ENCODE assay signal across 8 mouse cellular contexts in the genomic region with DNA sequence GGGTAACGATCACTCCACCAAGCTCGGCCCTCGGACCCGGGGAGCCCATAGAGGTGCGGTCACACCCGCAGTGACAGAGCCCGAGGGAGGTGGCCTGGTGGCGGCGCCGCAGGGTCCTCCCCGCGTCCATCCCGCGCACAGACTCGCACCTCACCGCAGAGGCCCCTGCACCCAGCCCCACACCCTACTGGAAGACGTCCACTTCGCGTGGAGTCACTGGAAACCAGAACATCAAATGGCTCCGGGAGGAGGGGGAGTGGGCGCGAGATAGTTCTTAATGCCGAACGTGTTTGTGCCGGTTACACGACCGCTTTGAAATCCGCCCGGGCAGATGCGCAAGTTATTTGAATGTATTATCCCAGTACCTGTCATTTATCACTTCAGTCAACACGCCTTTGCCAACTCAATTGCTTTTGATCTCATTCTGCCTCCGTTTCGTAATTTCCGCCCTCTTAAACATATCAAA. TPM values are rescaled to one million over a fixed set of nuclear protein-coding genes. Genes with fewer than 3 reads are reported as not detected.
DNase-seq lines count a peak whose midpoint lies in the region; ATAC-seq and TF ChIP-seq lines count a peak whose summit lies in the region.

No protein-coding gene starts in this region.

- no peaks in the 10 kb centered on the region for H3K27me3 ChIP-seq in forebrain, embryonic 14.5 days (replicated peaks; ENCODE audit: control insufficient read depth, insufficient read depth, low read length)
- H3K27me3 ChIP-seq in lung, embryonic 15.5 days, result no peaks in the 10 kb centered on the region

- peak overlapping the region; percentile 70 for H3K9ac ChIP-seq in forebrain, embryonic 14.5 days (ENCODE audit: low read length)
- H3K9ac ChIP-seq in lung, embryonic 15.5 days, result peak overlapping the region; percentile 78

- H3K4me1 ChIP-seq in bone marrow, adult 2 months (ENCODE audit: control insufficient read depth, insufficient read depth, low read length), result no peaks in the 10 kb centered on the region; the same call in 1 of the 2 replicates
- H3K4me1 ChIP-seq in forebrain, embryonic 14.5 days (ENCODE audit: control insufficient read depth, insufficient read depth, low read length), result no peaks in the 10 kb centered on the region; the same call in 1 of the 2 replicates
- peaks cover 27% of the 10 kb centered on the region for H3K4me1 ChIP-seq in lung, embryonic 15.5 days
- peaks cover 5% of the 10 kb centered on the region; the same call in 1 of the 2 replicates for H3K4me1 ChIP-seq in olfactory bulb, adult 2 months (ENCODE audit: control insufficient read depth, insufficient read depth, low read length)

- no peaks in the 10 kb centered on the region for H3K36me3 ChIP-seq in forebrain, embryonic 14.5 days (ENCODE audit: control insufficient read depth, insufficient read depth, low read length)
- 0 out of 2 replicates have a peak, but pooled peaks cover 7% of the 10 kb centered on the region for H3K36me3 ChIP-seq in lung, embryonic 15.5 days

- peak overlapping the region; percentile 86 for H3K27ac ChIP-seq in bone marrow, adult 2 months (ENCODE audit: control insufficient read depth, insufficient read depth, low read depth, low read length, poor library complexity)
- H3K27ac ChIP-seq in forebrain, embryonic 14.5 days (ENCODE audit: low read depth, low read length), result peak overlapping the region; percentile 60
- peak overlapping the region; percentile 98 for H3K27ac ChIP-seq in layer of hippocampus, adult 2 months
- H3K27ac ChIP-seq in lung, embryonic 15.5 days, result peak overlapping the region; percentile 94
- peak overlapping the region; percentile 73 for H3K27ac ChIP-seq in olfactory bulb, adult 2 months (ENCODE audit: insufficient read depth, low read depth, low read length)

- H3K4me2 ChIP-seq in forebrain, embryonic 14.5 days (ENCODE audit: low read length), result peak overlapping the region; percentile 95
- H3K4me2 ChIP-seq in lung, embryonic 15.5 days, result peak overlapping the region; percentile 83

- intact Hi-C loops in heart, postnatal 25 days (cut with DNase I), result loop anchor here (5.0 kb wide), 1 partner anchor 130 kb away; no protein-coding TSS in a partner anchor

- no peaks in the 10 kb centered on the region for H3K9me3 ChIP-seq in forebrain, embryonic 14.5 days (replicated peaks; ENCODE audit: control insufficient read depth, low read length)
- no peaks in the 10 kb centered on the region for H3K9me3 ChIP-seq in lung, embryonic 15.5 days

- peak; percentile 91 for DNase-seq in CD4-positive, CD25-positive, alpha-beta regulatory T cell, adult 2 months (ENCODE audit: low read depth, low spot score)
- DNase-seq in forebrain, embryonic 14.5 days (ENCODE audit: low spot score), result peak; percentile 58
- DNase-seq in heart, postnatal 25 days (ENCODE audit: low spot score), result peak; percentile 36
- peak; percentile 41 to 65 for DNase-seq in layer of hippocampus, adult 2 months (ENCODE audit: low spot score in 2 of 2)
- DNase-seq in thymus, postnatal 25 days, result peak; percentile 67

- peak; percentile 47 for ATAC-seq in forebrain, embryonic 14.5 days
- ATAC-seq in lung, embryonic 15.5 days (ENCODE audit: borderline replicate concordance, extremely low read depth, low FRiP score, low TSS enrichment), result peak; percentile 19; the same call in 1 of the 2 replicates

- peak overlapping the region; percentile 87 for H3K4me3 ChIP-seq in bone marrow, adult 2 months (replicated peaks; ENCODE audit: control insufficient read depth, low read depth, low read length)
- H3K4me3 ChIP-seq in forebrain, embryonic 14.5 days (ENCODE audit: low read depth, low read length), result peak overlapping the region; percentile 58
- H3K4me3 ChIP-seq in layer of hippocampus, adult 2 months, result peak overlapping the region; percentile 60
- peak overlapping the region; percentile 75 for H3K4me3 ChIP-seq in lung, embryonic 15.5 days
- H3K4me3 ChIP-seq in olfactory bulb, adult 2 months (ENCODE audit: insufficient read depth, low read depth, low read length), result peak overlapping the region; percentile 51

- no peak for TF ChIP-seq CTCF in bone marrow, adult 2 months (IDR thresholded peaks at IDR 0.05; ENCODE audit: control insufficient read depth, insufficient read depth, low read length)
- no peak for TF ChIP-seq CTCF in layer of hippocampus, adult 2 months (conservative IDR thresholded peaks at IDR 0.05)
- no peak for TF ChIP-seq CTCF in olfactory bulb, adult 2 months (IDR thresholded peaks at IDR 0.05; ENCODE audit: insufficient read depth, low read depth, low read length)

- TF ChIP-seq POLR2A in bone marrow, adult 2 months (IDR thresholded peaks at IDR 0.05; ENCODE audit: borderline replicate concordance, control insufficient read depth, low read depth, low read length), result no peak
- no peak for TF ChIP-seq POLR2A in olfactory bulb, adult 2 months (IDR thresholded peaks at IDR 0.05; ENCODE audit: insufficient read depth, low read depth, low read length)

- WGBS in bone marrow, adult 2 months, result under 1% methylated on average over 29 of the region's 34 CpGs
- WGBS in forebrain, embryonic 14.5 days, result under 1% methylated on average over 34 of the region's 34 CpGs
- WGBS in lung, embryonic 15.5 days, result under 1% methylated on average over 30 of the region's 34 CpGs
- WGBS in olfactory bulb, adult 2 months, result under 1% methylated on average over 34 of the region's 34 CpGs

RNA-seq across cellular contexts. Expression of a gene that starts 1.5 kb away (rescaled TPM):
- polyA plus RNA-seq in bone marrow, adult 2 months (2011; ENCODE audit: insufficient read depth, insufficient read length, low replicate concordance, missing spikeins), result 2.7 and 14.3 TPM in 2 replicates
- polyA plus RNA-seq in forebrain, embryonic 14.5 days (2014; fragmentation: Nextera tagmentation; extraction: Ambion mirVana), result 10.6 and 13.0 TPM in 2 replicates
- total RNA-seq in heart, postnatal 25 days (2021), result 10 to 100 TPM; 22.5 to 28.3 TPM
- total RNA-seq in layer of hippocampus, adult 2 months (2021), result 10 to 100 TPM; 25.5 to 27.2 TPM
- polyA plus RNA-seq in lung, embryonic 15.5 days (2015; fragmentation: Nextera tagmentation; extraction: Ambion mirVana), result 36.7 and 39.1 TPM in 2 replicates
- not detected in 2 replicates for polyA plus RNA-seq in olfactory bulb, adult 2 months (2012; ENCODE audit: insufficient read depth, insufficient read length, low replicate concordance, missing spikeins)

Comparison
In these comparisons a context has a peak if more than half of its experiments do, and no peak if none do; other contexts are left out.
1. Peak in every context shown above with its lines: DNase-seq, ATAC-seq, H3K4me3 ChIP-seq and H3K27ac ChIP-seq.
2. DNase-seq: peak in every context shown above with its lines; median percentile 91 in CD4-positive, CD25-positive, alpha-beta regulatory T cell, adult 2 months; 67 in thymus, postnatal 25 days; 58 in forebrain, embryonic 14.5 days; 53 in layer of hippocampus, adult 2 months; 36 in heart, postnatal 25 days.